Mouse (Mus musculus) intestine, postnatal 0 days (tissue): ENCODE data around the gene C130074G19Rik. TPM values are rescaled to one million over a fixed set of nuclear protein-coding genes. Genes with fewer than 3 reads are reported as not detected.

Experiments
- ATAC-seq: fragments of 200-750 bp; cut with Nextera tagmentation; 2 replicates; pipeline ENCODE4 v1.8.0; 2017; ENCODE audit warnings: mild to moderate bottlenecking, moderate TSS enrichment, moderate library complexity
- H3K27ac ChIP-seq: fragments of 300-500 bp; sonication (generic); 2 replicates; pipeline ENCODE4 v1.5.1; 2014; ENCODE audit warnings: mild to moderate bottlenecking, low read depth, low read length, moderate library complexity
- H3K27me3 ChIP-seq: fragments of 300-500 bp; sonication (generic); replicated peaks from 2 replicates; pipeline ENCODE4 v1.6.1; 2014; ENCODE audit warnings: low read length, mixed read lengths; ENCODE audit not compliant: control insufficient read depth, insufficient read depth
- H3K36me3 ChIP-seq: fragments of 300-500 bp; sonication (generic); 2 replicates; pipeline ENCODE4 v1.6.1; 2014; ENCODE audit warnings: mild to moderate bottlenecking, moderate library complexity; ENCODE audit not compliant: control insufficient read depth, insufficient read depth
- H3K4me1 ChIP-seq: fragments of 300-500 bp; sonication (generic); replicated peaks from 2 replicates; pipeline ENCODE4 v1.6.1; 2014; ENCODE audit warnings: antibody characterized with exemption, low read length, mixed read lengths; ENCODE audit not compliant: control insufficient read depth, insufficient read depth
- H3K4me2 ChIP-seq: fragments of 300-500 bp; sonication (generic); replicated peaks from 2 replicates; pipeline ENCODE4 v1.6.1; 2014; ENCODE audit warnings: low read depth, mild to moderate bottlenecking, moderate library complexity
- H3K4me3 ChIP-seq: fragments of 300-500 bp; sonication (generic); 2 replicates; pipeline ENCODE4 v1.5.1; 2014; ENCODE audit warnings: low read depth, low read length
- H3K9ac ChIP-seq: fragments of 300-500 bp; sonication (generic); 2 replicates; pipeline ENCODE4 v1.6.1; 2014; ENCODE audit warnings: mild to moderate bottlenecking, low read depth, low read length
- H3K9me3 ChIP-seq: fragments of 300-500 bp; sonication (generic); 2 replicates; pipeline ENCODE4 v1.6.1; 2016; ENCODE audit warnings: mixed run types; ENCODE audit not compliant: control insufficient read depth
- CTCF ChIP-seq: sonication (generic); IDR thresholded peaks from 2 replicates; pipeline ENCODE4 v1.5.1; 2016; ENCODE audit warnings: low read depth, mild to moderate bottlenecking, control low read depth, antibody characterized with exemption, moderate library complexity
- WGBS: fragments of 180-500 bp; shearing (Covaris S2); extraction: QIAGEN DNeasy Blood & Tissue Kit; methylation state at CpG from one replicate; pipeline ENCODE4 v1.1.7; 2014; 5-methylcytosine and 5-hydroxymethylcytosine counted together
- polyA plus RNA-seq: library from polyadenylated mRNA; unstranded; fragments of >200 nt; fragmentation: Nextera tagmentation; extraction: Ambion mirVana; gene quantifications from 2 replicates; pipeline ENCODE4 v1.2.1, GENCODE M21; 2015

C130074G19Rik gene
- polyA plus RNA-seq, 1 experiment from 2014 or later = 6.3 TPM

GRCm38 (mm10) chr1:184918227-184918888 lies 35.3 kb upstream of the C130074G19Rik start:
- no peak overlapping the region for H3K4me3 ChIP-seq
- no peaks in the 10 kb centered on the region for H3K9me3 ChIP-seq
- no peak overlapping the region for H3K9ac ChIP-seq
- peak; percentile 66 for TF ChIP-seq CTCF
- H3K36me3 ChIP-seq = peaks cover 8% of the 10 kb centered on the region; the same call in 1 of the 2 replicates
- no peaks in the 10 kb centered on the region for H3K27me3 ChIP-seq
- no peak for ATAC-seq
- no peak overlapping the region for H3K4me2 ChIP-seq
- WGBS = 89% methylated on average over 5 of the region's 5 CpGs
- H3K4me1 ChIP-seq = no peaks in the 10 kb centered on the region
- no peak overlapping the region for H3K27ac ChIP-seq

GRCm38 (mm10) chr1:184912336-184912735 lies 29.3 kb upstream of the C130074G19Rik start:
- Histone ChIP-seq H3K4me3 (no peak overlapping the region), H3K4me2 (no peak overlapping the region), H3K36me3 (peaks cover 7% of the 10 kb centered on the region; the same call in 1 of the 2 replicates), H3K27ac (peak overlapping the region; percentile 70), H3K4me1 (no peaks in the 10 kb centered on the region), H3K9me3 (no peaks in the 10 kb centered on the region), H3K9ac (no peak overlapping the region), H3K27me3 (no peaks in the 10 kb centered on the region)
- ATAC-seq = no peak; the same call in 1 of the 2 replicates
- TF ChIP-seq CTCF = no peak
- 91% methylated on average over 18 of the region's 18 CpGs for WGBS

GRCm38 (mm10) chr1:184911861-184912260 lies 28.8 kb upstream of the C130074G19Rik start:
- H3K27ac ChIP-seq = peak overlapping the region; percentile 70
- no peak overlapping the region for H3K4me3 ChIP-seq
- no peaks in the 10 kb centered on the region for H3K27me3 ChIP-seq
- no peaks in the 10 kb centered on the region for H3K9me3 ChIP-seq
- no peak overlapping the region for H3K9ac ChIP-seq
- no peak overlapping the region for H3K4me2 ChIP-seq
- peak; percentile 92 for ATAC-seq
- 0 out of 2 replicates have a peak, but pooled peaks have one; percentile 4 for TF ChIP-seq CTCF
- no peaks in the 10 kb centered on the region for H3K4me1 ChIP-seq
- peaks cover 7% of the 10 kb centered on the region; the same call in 1 of the 2 replicates for H3K36me3 ChIP-seq
- 35% methylated on average over 6 of the region's 6 CpGs for WGBS

- WGBS = 39% methylated on average over 9 of the region's 9 CpGs
- H3K4me3 ChIP-seq = no peak overlapping the region
- no peak for TF ChIP-seq CTCF
- no peaks in the 10 kb centered on the region for H3K9me3 ChIP-seq
- no peaks in the 10 kb centered on the region for H3K4me1 ChIP-seq
- no peak overlapping the region for H3K4me2 ChIP-seq
- no peak overlapping the region for H3K27ac ChIP-seq
- no peak overlapping the region for H3K9ac ChIP-seq
- peaks cover 17% of the 10 kb centered on the region; the same call in 1 of the 2 replicates for H3K36me3 ChIP-seq
- peak; percentile 47; the same call in 1 of the 2 replicates for ATAC-seq
- H3K27me3 ChIP-seq = no peaks in the 10 kb centered on the region
Measured at GRCm38 (mm10) chr1:184908558-184908957, 25.5 kb upstream of the C130074G19Rik start.

- Histone ChIP-seq H3K27me3 (no peaks in the 10 kb centered on the region), H3K36me3 (peaks cover 10% of the 10 kb centered on the region; the same call in 1 of the 2 replicates), H3K4me1 (no peaks in the 10 kb centered on the region), H3K9me3 (no peaks in the 10 kb centered on the region), H3K4me3 (no peak overlapping the region), H3K27ac (no peak overlapping the region), H3K4me2 (no peak overlapping the region), H3K9ac (no peak overlapping the region)
- TF ChIP-seq CTCF = no peak
- WGBS = 93% methylated on average over 12 of the region's 12 CpGs
- ATAC-seq = no peak
Measured at GRCm38 (mm10) chr1:184905904-184906745, 23.1 kb upstream of the C130074G19Rik start.

- ATAC-seq = no peak
- Histone ChIP-seq H3K9ac (no peak overlapping the region), H3K27ac (no peak overlapping the region), H3K4me2 (no peak overlapping the region), H3K9me3 (no peaks in the 10 kb centered on the region), H3K27me3 (no peaks in the 10 kb centered on the region), H3K4me1 (no peaks in the 10 kb centered on the region), H3K36me3 (peaks cover 10% of the 10 kb centered on the region; the same call in 1 of the 2 replicates), H3K4me3 (no peak overlapping the region)
- no peak for TF ChIP-seq CTCF
- 86% methylated on average over 19 of the region's 19 CpGs for WGBS
Measured at GRCm38 (mm10) chr1:184905371-184905770, 22.4 kb upstream of the C130074G19Rik start.
